Mouse (Mus musculus) E14TG2a.4 (cell line): ENCODE measurements around the gene Gm49318.

Source experiments
- CTCF ChIP-seq: conservative IDR thresholded peaks from 2 replicates; pipeline ENCODE4 v1.5.1; 2014; ENCODE audit warnings: low read length
- POU5F1 ChIP-seq: IDR thresholded peaks from 2 replicates; pipeline ENCODE4 v1.6.1; 2014; ENCODE audit warnings: low read length, borderline replicate concordance

- TF ChIP-seq CTCF (no peak), POU5F1 (no peak)
These were observed 18.9 kb upstream of the Gm49318 start for GRCm38 (mm10) chr9:22089986-22090385.
